Mouse (Mus musculus) C2C12 (cell line): ENCODE measurements around the gene Alad. TPM values are rescaled to one million over a fixed set of nuclear protein-coding genes. Genes with fewer than 3 reads are reported as not detected.
"Not testable (repeated sequence)": the region's sequence is repeated elsewhere in the genome, so short reads cannot be mapped to it uniquely, and the experiment has no call there.

Experiments
- H3K27me3 ChIP-seq: one replicate; pipeline ENCODE4 v1.6.1; 2011; ENCODE audit not compliant: control insufficient read depth, insufficient read depth, insufficient read length
- H3K36me3 ChIP-seq: one replicate; pipeline ENCODE4 v1.6.1; 2011; ENCODE audit not compliant: control insufficient read depth, insufficient read depth
- H3K4me3 ChIP-seq: one replicate; pipeline ENCODE4 v1.5.1; 2011; ENCODE audit warnings: mild to moderate bottlenecking, control low read depth; ENCODE audit not compliant: poor library complexity, insufficient read depth, severe bottlenecking
- H3K79me2 ChIP-seq: one replicate; pipeline ENCODE4 v1.6.1; 2011; ENCODE audit not compliant: control insufficient read depth, insufficient read depth
- H3K79me3 ChIP-seq: one replicate; pipeline ENCODE4 v1.6.1; 2011; ENCODE audit warnings: low read depth, control low read depth
- H3ac ChIP-seq: one replicate; pipeline ENCODE3; 2011; ENCODE audit warnings: low read depth; ENCODE audit not compliant: control insufficient read depth, insufficient read length
- CEBPB ChIP-seq: IDR thresholded peaks from one replicate; pipeline ENCODE4 v1.6.1; 2011; ENCODE audit warnings: low read depth, mild to moderate bottlenecking, control low read depth, moderate library complexity
- CTCF ChIP-seq: IDR thresholded peaks from one replicate; pipeline ENCODE4 v1.5.1; 2011; ENCODE audit not compliant: control insufficient read depth, insufficient read depth, insufficient read length
- FOSL1 ChIP-seq: IDR thresholded peaks from one replicate; pipeline ENCODE4 v1.8.0; 2011; ENCODE audit warnings: mild to moderate bottlenecking, low read length; ENCODE audit not compliant: poor library complexity, insufficient read depth, severe bottlenecking
- MAX ChIP-seq: IDR thresholded peaks from one replicate; pipeline ENCODE4 v1.6.1; 2011; ENCODE audit warnings: mild to moderate bottlenecking, control low read depth
- MYOD1 ChIP-seq: IDR thresholded peaks from one replicate; pipeline ENCODE4 v1.6.1; 2011; ENCODE audit warnings: low read depth; ENCODE audit not compliant: control insufficient read depth, insufficient read length
- MYOG ChIP-seq: IDR thresholded peaks from one replicate; pipeline ENCODE4 v1.6.1; 2011; ENCODE audit not compliant: control insufficient read depth, insufficient read length; ENCODE audit errors: extremely low read depth
- USF1 ChIP-seq: IDR thresholded peaks from one replicate; pipeline ENCODE4 v1.6.1; 2011; ENCODE audit warnings: low read depth, mild to moderate bottlenecking, control low read depth, moderate library complexity
- polyA plus RNA-seq: library from polyadenylated mRNA; unstranded; fragments of >200 nt; fragmentation: generic; extraction: Trizol; gene quantifications from one replicate; pipeline ENCODE4 v1.2.1, GENCODE M21; 2012; ENCODE audit warnings: missing spikeins

The Alad gene
- polyA plus RNA-seq, 1 experiment: 147 TPM

GRCm38 (mm10) chr4:62480709-62481605 is 38.8 kb downstream of the Alad start:
- no peak for TF ChIP-seq MYOG
- no peak for TF ChIP-seq MYOD1
- no peak for TF ChIP-seq CTCF
- no peak for TF ChIP-seq USF1
- TF ChIP-seq CEBPB: no peak
- no peak for TF ChIP-seq FOSL1
- no peak for TF ChIP-seq MAX
- Histone ChIP-seq H3K4me3 (no peak overlapping the region), H3K79me2 (no peaks in the 10 kb centered on the region), H3K79me3 (no peaks in the 10 kb centered on the region), H3K27me3 (no peaks in the 10 kb centered on the region), H3ac (no peak overlapping the region), H3K36me3 (no peaks in the 10 kb centered on the region)

GRCm38 (mm10) chr4:62479937-62480708 is 39.6 kb downstream of the Alad start, which contains the start of gene Bspry:
Bspry (plus strand) TSS chr4:62480053.
- no peak within 1 kb of the TSS for H3ac ChIP-seq
- H3K79me2 ChIP-seq: no peaks in the 10 kb centered on the region
- H3K4me3 ChIP-seq: no peak within 1 kb of the TSS
- TF ChIP-seq CEBPB: no peak
- TF ChIP-seq MYOG: no peak
- no peak for TF ChIP-seq USF1
- TF ChIP-seq CTCF: no peak
- TF ChIP-seq FOSL1: no peak
- TF ChIP-seq MYOD1: no peak
- TF ChIP-seq MAX: no peak
- H3K27me3 ChIP-seq: no peaks in the 10 kb centered on the region
- H3K79me3 ChIP-seq: no peaks in the 10 kb centered on the region
- H3K36me3 ChIP-seq: no peaks in the 10 kb centered on the region

GRCm38 (mm10) chr4:62479593-62479936 is 40.2 kb downstream of the Alad start:
- H3K4me3 ChIP-seq, H3K36me3 ChIP-seq, H3ac ChIP-seq, H3K79me3 ChIP-seq, H3K27me3 ChIP-seq, H3K79me2 ChIP-seq: not testable (repeated sequence)

GRCm38 (mm10) chr4:62477542-62478244 is 42.0 kb downstream of the Alad start:
- no peak overlapping the region for H3ac ChIP-seq
- no peaks in the 10 kb centered on the region for H3K27me3 ChIP-seq
- H3K4me3 ChIP-seq: no peak overlapping the region
- no peaks in the 10 kb centered on the region for H3K79me3 ChIP-seq
- H3K36me3 ChIP-seq: no peaks in the 10 kb centered on the region
- TF ChIP-seq MYOD1: no peak
- TF ChIP-seq USF1: no peak
- no peak for TF ChIP-seq MAX
- TF ChIP-seq CTCF: no peak
- TF ChIP-seq MYOG: no peak
- TF ChIP-seq FOSL1: no peak
- no peak for TF ChIP-seq CEBPB
- H3K79me2 ChIP-seq: no peaks in the 10 kb centered on the region

GRCm38 (mm10) chr4:62475793-62476192 is 43.9 kb downstream of the Alad start:
- no peak overlapping the region for H3K4me3 ChIP-seq
- H3K36me3 ChIP-seq: no peaks in the 10 kb centered on the region
- H3ac ChIP-seq: no peak overlapping the region
- no peaks in the 10 kb centered on the region for H3K79me3 ChIP-seq
- no peak for TF ChIP-seq CEBPB
- TF ChIP-seq FOSL1: no peak
- no peak for TF ChIP-seq MYOG
- no peak for TF ChIP-seq CTCF
- no peak for TF ChIP-seq USF1
- no peak for TF ChIP-seq MYOD1
- no peak for TF ChIP-seq MAX
- H3K79me2 ChIP-seq: no peaks in the 10 kb centered on the region
- H3K27me3 ChIP-seq: no peaks in the 10 kb centered on the region
